Mouse (Mus musculus) lung, adult 18-20 months (tissue): ENCODE measurements around the gene Aqp3.
"Not testable (repeated sequence)": the region's sequence is repeated elsewhere in the genome, so short reads cannot be mapped to it uniquely, and the experiment has no call there.

Experiments used
- DNase-seq, 2 experiments: peaks; one replicate each; pipeline ENCODE4 v3.0.0; 2022; ENCODE audit warnings: mixed read lengths in 2 of 2

The Aqp3 gene

GRCm38 (mm10) chr4:41102901-41103300 is 4.9 kb upstream of the Aqp3 start:
- DNase-seq, result peak; percentile 51 to 66

- no peak for DNase-seq
These were observed 3.0 kb upstream of the Aqp3 start for GRCm38 (mm10) chr4:41100986-41101385.

- no peak for DNase-seq
These were observed 581 bp upstream of the Aqp3 start for GRCm38 (mm10) chr4:41098577-41098951.

GRCm38 (mm10) chr4:41097381-41097780 is 602 bp downstream of the Aqp3 start:
- no peak for DNase-seq

- DNase-seq, result no peak
These were observed 1.2 kb downstream of the Aqp3 start for GRCm38 (mm10) chr4:41096794-41097193.

- DNase-seq, result peak in 1 of 2 experiments; percentile 21
These were observed 1.8 kb downstream of the Aqp3 start for GRCm38 (mm10) chr4:41096169-41096568.

- DNase-seq, result peak; percentile 31 to 70
These were observed 3.6 kb downstream of the Aqp3 start for GRCm38 (mm10) chr4:41094361-41094760.

GRCm38 (mm10) chr4:41092958-41093357 is 5.0 kb downstream of the Aqp3 start:
- DNase-seq, result no peak

- no peak for DNase-seq
These were observed 6.6 kb downstream of the Aqp3 start for GRCm38 (mm10) chr4:41091391-41091790.

GRCm38 (mm10) chr4:41089705-41090104 is 8.3 kb downstream of the Aqp3 start:
- no peak for DNase-seq

GRCm38 (mm10) chr4:41089189-41089588 is 8.8 kb downstream of the Aqp3 start:
- no peak for DNase-seq

GRCm38 (mm10) chr4:41087459-41088298 is 10.3 kb downstream of the Aqp3 start:
- DNase-seq, result no peak

GRCm38 (mm10) chr4:41086947-41087346 is 11.0 kb downstream of the Aqp3 start:
- DNase-seq, result no peak

- no peak for DNase-seq
These were observed 13.2 kb downstream of the Aqp3 start for GRCm38 (mm10) chr4:41084819-41085218.

- DNase-seq, result not testable (repeated sequence)
These were observed 15.2 kb downstream of the Aqp3 start for GRCm38 (mm10) chr4:41082803-41083202.

GRCm38 (mm10) chr4:41081733-41082132 is 16.2 kb downstream of the Aqp3 start:
- no peak for DNase-seq

GRCm38 (mm10) chr4:41078726-41079125 is 19.3 kb downstream of the Aqp3 start:
- DNase-seq, result no peak

GRCm38 (mm10) chr4:41074461-41074860 is 23.5 kb downstream of the Aqp3 start:
- DNase-seq, result no peak

- no peak for DNase-seq
These were observed 24.8 kb downstream of the Aqp3 start for GRCm38 (mm10) chr4:41073008-41073817.

- no peak for DNase-seq
These were observed 26.2 kb downstream of the Aqp3 start for GRCm38 (mm10) chr4:41071500-41072429.

- DNase-seq, result no peak
These were observed 32.8 kb downstream of the Aqp3 start for GRCm38 (mm10) chr4:41065196-41065595.

GRCm38 (mm10) chr4:41063894-41064673 is 33.9 kb downstream of the Aqp3 start:
- peak; percentile 16 to 30 for DNase-seq
